Mouse (Mus musculus) lung, postnatal 0 days (tissue): ENCODE results near the gene Kif5c. TPM values are rescaled to one million over a fixed set of nuclear protein-coding genes. Genes with fewer than 3 reads are reported as not detected.

ENCODE experiments used
- ATAC-seq: fragments of 200-750 bp; cut with Nextera tagmentation; 2 replicates; pipeline ENCODE4 v1.8.0; 2017; ENCODE audit warnings: moderate library complexity
- DNase-seq: peaks from one replicate; pipeline ENCODE4 v3.0.0-alpha.2; 2016; ENCODE audit warnings: low spot score
- H3K27ac ChIP-seq: fragments of 300-500 bp; sonication (generic); 2 replicates; pipeline ENCODE4 v1.5.1; 2014; ENCODE audit warnings: antibody characterized with exemption, mild to moderate bottlenecking, low read length, mixed read lengths
- H3K27me3 ChIP-seq: fragments of 300-500 bp; sonication (generic); replicated peaks from 2 replicates; pipeline ENCODE4 v1.6.1; 2014; ENCODE audit warnings: low read length, mixed read lengths; ENCODE audit not compliant: insufficient read depth
- H3K36me3 ChIP-seq: fragments of 300-500 bp; sonication (generic); 2 replicates; pipeline ENCODE4 v1.6.1; 2014; ENCODE audit warnings: low read length, mixed read lengths; ENCODE audit not compliant: insufficient read depth
- H3K4me1 ChIP-seq: fragments of 300-500 bp; sonication (generic); 2 replicates; pipeline ENCODE4 v1.6.1; 2014; ENCODE audit warnings: antibody characterized with exemption, low read depth, low read length, mixed read lengths; ENCODE audit not compliant: insufficient read depth
- H3K4me2 ChIP-seq: fragments of 300-500 bp; sonication (generic); replicated peaks from 2 replicates; pipeline ENCODE4 v1.6.1; 2014; ENCODE audit warnings: low read depth, mild to moderate bottlenecking, low read length, moderate library complexity, mixed read lengths
- H3K4me3 ChIP-seq: fragments of 300-500 bp; sonication (generic); 2 replicates; pipeline ENCODE4 v1.5.1; 2014; ENCODE audit warnings: low read depth, low read length
- H3K9ac ChIP-seq: fragments of 300-500 bp; sonication (generic); replicated peaks from 2 replicates; pipeline ENCODE4 v1.6.1; 2014; ENCODE audit warnings: low read depth, mild to moderate bottlenecking
- H3K9me3 ChIP-seq: fragments of 300-500 bp; sonication (generic); 2 replicates; pipeline ENCODE4 v1.6.1; 2016; ENCODE audit warnings: low read length, mixed read lengths
- CTCF ChIP-seq: IDR thresholded peaks from 2 replicates; pipeline ENCODE4 v1.5.1; 2016; ENCODE audit warnings: antibody characterized with exemption, mild to moderate bottlenecking
- EP300 ChIP-seq: IDR thresholded peaks from 2 replicates; pipeline ENCODE4 v1.6.1; 2016; ENCODE audit warnings: antibody characterized with exemption, mild to moderate bottlenecking, control low read depth
- WGBS: fragments of 180-500 bp; shearing (Covaris S2); extraction: QIAGEN DNeasy Blood & Tissue Kit; methylation state at CpG from one replicate; pipeline ENCODE4 v1.1.7; 2014; 5-methylcytosine and 5-hydroxymethylcytosine counted together
- polyA plus RNA-seq: library from polyadenylated mRNA; unstranded; fragments of >200 nt; fragmentation: Nextera tagmentation; extraction: Ambion mirVana; gene quantifications from 2 replicates; pipeline ENCODE4 v1.2.1, GENCODE M21; 2015

The Kif5c gene
- polyA plus RNA-seq, 1 experiment from 2014 or later = 0.17 TPM

DNA sequence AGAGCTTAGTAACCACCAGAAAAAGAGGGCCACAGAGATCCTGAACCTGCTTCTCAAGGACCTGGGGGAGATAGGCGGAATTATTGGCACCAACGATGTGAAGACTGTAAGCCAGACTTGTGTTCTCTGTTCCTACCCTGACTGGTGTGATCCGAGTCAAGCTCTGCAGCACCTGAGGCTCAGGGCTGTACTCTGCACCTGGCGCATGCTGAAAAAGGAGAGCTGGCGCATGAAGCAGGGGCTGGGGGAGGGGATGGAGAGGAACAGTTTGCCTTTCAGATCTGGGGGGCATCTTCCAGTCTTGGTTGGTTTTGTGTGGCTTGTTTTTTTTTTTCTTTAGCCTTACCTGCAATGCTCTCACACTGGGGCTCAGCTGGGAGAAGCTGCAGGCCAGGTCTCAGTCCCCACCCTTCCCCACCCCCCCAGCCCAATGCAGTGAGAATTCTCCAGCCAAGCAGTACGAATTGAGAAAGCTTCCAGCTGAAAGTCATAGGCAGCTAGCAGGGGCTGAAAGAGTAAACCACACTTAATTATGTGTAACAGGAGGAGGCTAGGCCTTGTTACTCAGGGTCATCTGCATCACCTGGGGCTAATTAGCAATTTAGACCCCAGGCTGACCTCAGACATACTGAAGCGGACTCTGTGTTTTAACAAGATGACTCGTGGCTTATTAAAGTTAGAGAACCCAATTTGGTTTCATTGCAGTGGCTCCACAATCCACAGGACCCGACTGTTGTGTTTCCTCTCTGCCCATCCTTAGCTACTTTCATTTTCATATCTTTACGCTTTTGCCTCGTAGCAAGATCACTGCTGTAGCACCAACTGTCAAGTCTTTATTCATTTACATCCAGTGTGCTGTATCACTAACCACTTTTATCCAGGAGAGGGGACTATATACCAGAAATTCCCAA is 113.9 kb downstream of the Kif5c start:
- H3K9me3 ChIP-seq = no peaks in the 10 kb centered on the region
- no peak for ATAC-seq
- H3K36me3 ChIP-seq = no peaks in the 10 kb centered on the region
- no peak for DNase-seq
- H3K4me1 ChIP-seq = 0 out of 2 replicates have a peak, but pooled peaks cover 3% of the 10 kb centered on the region
- H3K9ac ChIP-seq = no peak overlapping the region
- no peak overlapping the region for H3K27ac ChIP-seq
- H3K4me3 ChIP-seq = no peak overlapping the region
- H3K27me3 ChIP-seq = no peaks in the 10 kb centered on the region
- no peak overlapping the region; the same call in 1 of the 2 replicates for H3K4me2 ChIP-seq
- no peak for TF ChIP-seq EP300
- TF ChIP-seq CTCF = no peak
- WGBS = 74% methylated on average over 11 of the region's 11 CpGs

DNA sequence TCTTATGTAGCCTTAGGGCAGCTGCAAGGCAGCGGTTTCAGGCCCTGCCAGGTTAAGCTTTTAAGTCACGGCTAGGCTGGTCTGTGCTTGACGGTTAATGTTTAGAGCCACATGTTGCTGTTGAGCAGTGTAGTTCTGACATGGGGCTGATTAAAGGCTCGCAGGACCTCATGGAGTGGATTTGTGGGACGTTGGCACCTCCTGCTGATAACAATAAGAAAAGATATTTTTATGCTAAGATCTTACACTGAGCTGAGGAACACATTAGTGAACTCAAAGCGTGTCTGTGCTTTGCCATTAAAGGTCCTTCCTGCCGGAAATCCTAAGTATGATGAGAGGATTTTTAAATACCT is 114.5 kb downstream of the Kif5c start:
- no peak for DNase-seq
- peak; percentile 29; the same call in 1 of the 2 replicates for ATAC-seq
- H3K9ac ChIP-seq = no peak overlapping the region
- peak overlapping the region; percentile 20; the same call in 1 of the 2 replicates for H3K4me2 ChIP-seq
- 61% methylated on average over 7 of the region's 7 CpGs for WGBS
- H3K4me3 ChIP-seq = no peak overlapping the region
- TF ChIP-seq CTCF = peak; percentile 26; the same call in 1 of the 2 replicates
- TF ChIP-seq EP300 = no peak
- H3K36me3 ChIP-seq = no peaks in the 10 kb centered on the region
- H3K27ac ChIP-seq = no peak overlapping the region
- H3K27me3 ChIP-seq = no peaks in the 10 kb centered on the region
- H3K9me3 ChIP-seq = no peaks in the 10 kb centered on the region
- H3K4me1 ChIP-seq = 0 out of 2 replicates have a peak, but pooled peaks cover 3% of the 10 kb centered on the region

DNA sequence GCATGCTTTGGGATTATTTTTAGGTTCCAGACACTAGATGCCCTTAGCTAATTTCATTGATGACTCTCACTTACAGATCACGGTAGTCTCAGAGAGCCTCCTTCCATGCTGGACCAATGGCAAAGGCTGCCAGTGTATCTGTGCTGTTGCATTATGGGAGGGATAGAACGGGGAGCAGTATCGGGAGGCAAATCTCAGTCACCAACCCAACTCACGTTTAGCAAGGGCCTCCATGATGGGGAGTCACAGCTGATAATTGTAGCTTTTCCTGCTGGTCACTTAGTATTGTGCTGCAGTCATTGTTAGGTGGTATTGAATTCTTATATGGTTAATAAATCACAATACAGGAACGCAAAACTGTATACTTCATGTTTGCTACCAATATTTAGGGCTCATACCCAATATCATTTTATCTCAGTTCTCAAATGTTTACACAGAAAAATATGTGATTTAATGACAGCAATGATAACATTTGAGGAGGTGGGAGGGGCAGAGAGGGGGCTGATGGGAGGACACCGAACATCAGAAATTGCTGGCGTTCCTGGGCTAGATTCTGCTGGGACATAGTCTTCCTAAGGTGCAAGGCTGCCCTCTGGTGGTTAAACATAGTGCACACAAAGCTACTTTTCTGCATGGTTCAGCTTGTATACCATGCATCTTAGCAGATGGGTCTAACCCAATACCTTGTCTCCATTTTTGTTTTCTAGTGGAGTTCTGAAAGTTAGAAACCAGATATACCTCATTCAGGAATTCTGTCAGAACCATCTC is 115.1 kb downstream of the Kif5c start:
- H3K9ac ChIP-seq = no peak overlapping the region
- no peak overlapping the region for H3K4me3 ChIP-seq
- no peaks in the 10 kb centered on the region for H3K9me3 ChIP-seq
- no peaks in the 10 kb centered on the region for H3K27me3 ChIP-seq
- peak overlapping the region; percentile 20; the same call in 1 of the 2 replicates for H3K4me2 ChIP-seq
- whole genome bisulfite sequencing = 50% methylated on average over 7 of the region's 7 CpGs
- no peak overlapping the region for H3K27ac ChIP-seq
- DNase-seq = peak; percentile 91
- 0 out of 2 replicates have a peak, but pooled peaks cover 3% of the 10 kb centered on the region for H3K4me1 ChIP-seq
- no peaks in the 10 kb centered on the region for H3K36me3 ChIP-seq
- TF ChIP-seq EP300 (no peak), CTCF (peak; percentile 95)
- peak; percentile 50 for ATAC-seq

DNA sequence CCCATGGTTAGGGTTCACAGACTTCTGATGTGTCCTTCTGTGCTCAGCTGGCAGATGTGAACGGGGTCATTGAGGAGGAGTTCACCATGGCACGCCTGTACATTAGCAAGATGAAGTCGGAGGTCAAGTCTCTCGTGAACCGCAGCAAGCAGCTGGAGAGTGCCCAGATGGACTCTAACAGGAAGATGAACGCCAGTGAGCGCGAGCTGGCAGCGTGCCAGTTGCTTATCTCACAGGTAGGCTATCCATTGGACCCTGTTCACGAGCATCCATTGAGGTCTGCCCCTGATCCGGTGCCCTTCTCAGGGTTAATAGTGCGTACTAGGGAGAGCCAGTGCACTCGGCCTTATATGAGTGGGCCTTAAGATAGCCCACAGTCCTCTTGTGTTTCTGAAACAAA is 116.3 kb downstream of the Kif5c start:
- ATAC-seq = no peak
- TF ChIP-seq CTCF (no peak), EP300 (no peak)

DNA sequence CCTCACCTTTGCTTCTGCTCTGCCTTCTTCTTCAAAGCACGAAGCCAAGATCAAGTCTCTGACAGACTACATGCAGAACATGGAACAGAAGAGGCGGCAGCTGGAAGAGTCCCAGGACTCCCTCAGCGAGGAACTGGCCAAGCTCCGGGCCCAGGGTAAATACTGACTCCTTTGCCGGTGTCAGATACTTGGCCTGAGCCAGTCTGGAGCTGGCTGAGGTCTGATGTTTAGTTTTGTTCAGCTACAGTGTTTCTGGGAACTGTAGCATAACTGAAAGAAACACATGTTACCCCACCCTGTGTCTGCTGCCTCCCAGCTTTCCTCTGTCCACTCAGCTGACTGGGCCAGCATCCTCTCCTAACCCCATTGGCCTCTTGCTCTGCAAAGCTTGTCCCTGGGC is 119.9 kb downstream of the Kif5c start:
- H3K9me3 ChIP-seq = no peaks in the 10 kb centered on the region
- TF ChIP-seq EP300 (no peak), CTCF (no peak)
- H3K4me2 ChIP-seq = no peak overlapping the region
- no peak overlapping the region for H3K4me3 ChIP-seq
- no peaks in the 10 kb centered on the region for H3K4me1 ChIP-seq
- peak; percentile 53 for DNase-seq
- H3K27me3 ChIP-seq = no peaks in the 10 kb centered on the region
- no peak overlapping the region for H3K9ac ChIP-seq
- no peaks in the 10 kb centered on the region for H3K36me3 ChIP-seq
- 51% methylated on average over 5 of the region's 5 CpGs for WGBS
- peak; percentile 64 for ATAC-seq
- H3K27ac ChIP-seq = no peak overlapping the region

More for the DNA sequence above, 116.3 kb downstream of the Kif5c start:
- H3K36me3 ChIP-seq = no peaks in the 10 kb centered on the region
- WGBS = 59% methylated on average over 13 of the region's 13 CpGs
- no peak overlapping the region for H3K4me3 ChIP-seq
- no peak overlapping the region for H3K27ac ChIP-seq
- no peak overlapping the region for H3K9ac ChIP-seq
- no peaks in the 10 kb centered on the region for H3K9me3 ChIP-seq
- H3K27me3 ChIP-seq = no peaks in the 10 kb centered on the region
- no peak overlapping the region for H3K4me2 ChIP-seq
- H3K4me1 ChIP-seq = 0 out of 2 replicates have a peak, but pooled peaks cover 3% of the 10 kb centered on the region
- DNase-seq = no peak

DNA sequence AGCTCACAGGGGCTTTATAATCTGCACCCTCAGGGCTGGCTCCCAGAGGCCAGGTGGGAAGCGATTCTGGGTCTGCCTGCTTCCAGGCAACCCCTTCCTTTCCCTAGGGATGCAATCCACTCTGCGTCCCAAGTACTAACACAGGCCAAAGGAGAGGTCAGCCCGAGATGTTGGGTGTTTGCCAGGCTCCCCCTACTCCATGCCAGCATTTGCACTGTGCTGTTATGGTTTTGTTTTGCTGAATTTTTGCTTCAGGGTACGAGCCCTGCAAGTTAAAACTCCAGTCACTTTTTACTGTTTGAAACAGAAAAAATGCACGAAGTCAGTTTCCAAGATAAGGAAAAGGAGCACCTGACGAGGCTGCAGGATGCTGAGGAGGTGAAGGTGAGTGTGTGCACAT is 121.9 kb downstream of the Kif5c start:
- H3K36me3 ChIP-seq = no peaks in the 10 kb centered on the region
- 44% methylated on average over 6 of the region's 6 CpGs for WGBS
- TF ChIP-seq CTCF (no peak), EP300 (no peak)
- no peaks in the 10 kb centered on the region for H3K4me1 ChIP-seq
- no peak overlapping the region for H3K4me3 ChIP-seq
- ATAC-seq (no peak), DNase-seq (no peak)
- H3K27me3 ChIP-seq = 0 out of 2 replicates have a peak, but pooled peaks cover 3% of the 10 kb centered on the region
- no peak overlapping the region for H3K9ac ChIP-seq
- H3K27ac ChIP-seq = no peak overlapping the region
- no peaks in the 10 kb centered on the region for H3K9me3 ChIP-seq
- no peak overlapping the region for H3K4me2 ChIP-seq
